Mouse (Mus musculus): Measurements from ENCODE around the gene Zfp597. TPM values are rescaled to one million over a fixed set of nuclear protein-coding genes. Genes with fewer than 3 reads are reported as not detected.
A peak's percentile ranks its signal among the peaks of the same experiment; 100 is the strongest.
"Not testable (repeated sequence)": the region's sequence is repeated elsewhere in the genome, so short reads cannot be mapped to it uniquely, and the experiment has no call there.

The Zfp597 gene
- polyA plus RNA-seq, 1 experiment, result 19.2 TPM

DNA sequence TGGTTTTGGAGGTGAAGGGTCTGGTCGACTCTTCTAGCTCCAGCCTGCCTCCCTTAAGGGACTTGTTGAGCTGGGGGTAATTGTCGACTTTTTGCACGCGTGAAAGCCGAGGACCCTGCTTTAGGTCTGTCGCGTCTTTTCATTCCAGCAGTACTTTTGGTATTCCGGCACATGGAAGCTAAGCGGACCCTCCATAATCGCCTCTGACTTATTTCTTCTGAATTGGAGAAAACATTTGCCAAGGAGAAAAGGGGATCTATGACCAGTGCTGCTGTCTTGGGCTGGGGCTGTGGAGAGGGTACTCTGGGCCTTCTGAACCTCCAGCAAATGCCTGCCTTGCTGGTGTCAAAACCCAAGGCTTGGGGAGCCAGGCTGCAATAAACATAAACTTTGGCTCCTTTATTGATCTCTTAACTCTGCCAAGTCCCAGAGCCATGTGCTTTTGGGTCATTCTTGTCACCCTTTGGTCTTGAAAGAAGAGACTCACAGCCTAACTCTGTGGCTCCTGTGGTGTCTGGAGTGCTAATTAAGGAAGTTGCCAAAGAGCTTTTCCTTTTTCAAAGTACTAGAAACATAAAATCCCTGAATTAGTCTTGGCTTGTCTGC lies 807 bp upstream of the Zfp597 start:
- WGBS, result under 1% methylated on average over 10 of the region's 10 CpGs
- Histone ChIP-seq H3K4me3 (replicated peaks; ENCODE audit: control insufficient read depth, low read depth, low read length) (peak overlapping the region; percentile 88), H3K4me1 (ENCODE audit: control insufficient read depth, insufficient read depth, low read length) (peaks cover 1% of the 10 kb centered on the region; the same call in 1 of the 2 replicates), H3K27ac (ENCODE audit: control insufficient read depth, insufficient read depth, low read depth, low read length, poor library complexity) (peak overlapping the region; percentile 98)
- TF ChIP-seq CTCF (IDR thresholded peaks at IDR 0.05; ENCODE audit: control insufficient read depth, insufficient read depth, low read length), result no peak
- TF ChIP-seq POLR2A (IDR thresholded peaks at IDR 0.05; ENCODE audit: borderline replicate concordance, control insufficient read depth, low read depth, low read length), result no peak

DNA sequence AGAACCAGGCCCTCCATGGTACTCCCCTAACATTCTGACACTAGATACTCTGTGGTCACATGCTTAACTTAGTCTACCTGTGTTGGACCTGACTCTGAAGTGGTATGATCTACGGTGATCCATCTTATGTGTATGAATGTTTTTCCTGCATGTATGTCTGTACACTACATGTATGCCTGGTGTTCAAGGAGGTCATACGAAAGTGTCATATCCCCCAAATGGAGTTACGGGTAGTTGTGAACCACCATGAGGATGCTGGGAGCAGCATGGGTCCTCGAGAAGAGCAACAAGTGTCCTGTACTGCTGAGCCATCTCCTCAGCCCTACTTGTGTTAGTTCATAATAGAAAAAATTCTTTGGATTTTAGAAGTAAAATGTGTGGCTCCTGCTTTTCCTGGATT lies 8.0 kb downstream of the Zfp597 start:
- no peak overlapping the region for H3K27ac ChIP-seq (ENCODE audit: control insufficient read depth, insufficient read depth, low read depth, low read length, poor library complexity)
- TF ChIP-seq CTCF (IDR thresholded peaks at IDR 0.05; ENCODE audit: control insufficient read depth, insufficient read depth, low read length), result no peak
- TF ChIP-seq POLR2A (IDR thresholded peaks at IDR 0.05; ENCODE audit: borderline replicate concordance, control insufficient read depth, low read depth, low read length), result no peak
- H3K4me3 ChIP-seq (replicated peaks; ENCODE audit: control insufficient read depth, low read depth, low read length), result no peak overlapping the region
- WGBS, result 94% methylated on average over 4 of the region's 4 CpGs
- no peaks in the 10 kb centered on the region for H3K4me1 ChIP-seq (ENCODE audit: control insufficient read depth, insufficient read depth, low read length)

DNA sequence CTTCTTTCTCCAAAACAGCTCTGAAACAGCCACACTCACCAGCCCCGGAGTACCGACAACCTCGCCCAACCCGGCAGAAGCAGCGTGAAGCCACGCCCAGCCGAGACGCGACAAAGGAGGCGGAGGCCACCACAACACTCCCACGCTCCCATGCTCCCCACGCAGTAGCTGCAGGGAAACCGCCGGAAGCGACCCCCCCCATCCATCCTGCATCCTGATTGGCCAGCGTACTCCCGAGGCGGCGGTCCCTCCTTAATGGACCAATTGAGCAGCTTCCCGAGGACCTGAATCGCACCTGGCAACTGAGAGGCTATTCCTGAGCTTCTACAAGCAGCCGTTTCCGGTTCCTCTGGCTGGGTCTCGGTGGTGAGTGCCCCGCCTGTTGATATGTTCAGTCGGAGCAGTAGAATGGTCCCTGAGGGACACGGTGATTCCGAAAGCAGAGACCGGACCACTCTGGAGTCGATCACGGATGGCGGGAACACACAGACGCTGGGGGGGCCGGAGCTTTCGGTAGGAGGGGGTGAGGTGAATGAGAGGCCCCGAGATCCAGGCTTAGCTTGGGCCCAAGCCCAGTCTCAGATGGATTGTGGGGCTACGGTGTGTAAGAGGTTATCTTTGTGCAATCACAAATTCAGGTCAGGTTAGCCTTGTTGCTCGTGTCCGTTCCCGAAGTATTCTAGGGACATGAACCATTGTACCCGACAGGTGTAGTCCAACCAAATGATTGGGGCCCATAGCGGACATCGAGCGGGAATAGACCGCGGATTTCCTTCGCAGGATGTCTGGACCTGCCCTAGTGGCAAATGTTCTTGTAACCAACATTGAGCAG lies 11.9 kb downstream of the Zfp597 start, which contains the start of gene Naa60:
Naa60 (plus strand) TSS at position 160 of the 832 bp plus-strand sequence.
- TF ChIP-seq CTCF (IDR thresholded peaks at IDR 0.05; ENCODE audit: control insufficient read depth, insufficient read depth, low read length), result no peak
- no peak; the same call in 1 of the 2 replicates for TF ChIP-seq POLR2A (IDR thresholded peaks at IDR 0.05; ENCODE audit: borderline replicate concordance, control insufficient read depth, low read depth, low read length)
- Histone ChIP-seq H3K4me3 (replicated peaks; ENCODE audit: control insufficient read depth, low read depth, low read length) (peak within 1 kb of the TSS; percentile 88), H3K4me1 (ENCODE audit: control insufficient read depth, insufficient read depth, low read length) (no peaks in the 10 kb centered on the region; the same call in 1 of the 2 replicates), H3K27ac (ENCODE audit: control insufficient read depth, insufficient read depth, low read depth, low read length, poor library complexity) (peak within 1 kb of the TSS; percentile 73)
- 3% methylated on average over 47 of the region's 47 CpGs for WGBS

DNA sequence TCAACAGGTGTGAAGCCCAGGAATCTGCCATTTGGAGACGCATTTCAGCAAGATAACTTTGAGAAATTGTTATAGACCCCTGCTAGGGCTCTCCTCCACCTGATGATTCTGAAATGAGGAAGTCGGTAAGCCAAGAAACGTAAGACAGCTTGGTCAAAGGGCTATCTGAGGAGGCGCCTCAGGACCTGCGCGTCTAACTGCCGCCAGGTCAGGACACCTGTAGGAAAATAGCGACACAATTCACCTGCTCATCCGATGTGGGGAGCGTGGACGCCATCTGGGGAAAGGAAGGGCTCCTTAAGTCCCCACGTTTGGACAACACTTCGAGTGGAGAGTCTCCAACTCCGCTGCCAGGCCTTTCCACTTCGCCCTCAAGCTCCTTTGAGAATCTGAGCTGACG lies 12.5 kb downstream of the Zfp597 start:
- peak overlapping the region; percentile 88 for H3K4me3 ChIP-seq (replicated peaks; ENCODE audit: control insufficient read depth, low read depth, low read length)
- H3K27ac ChIP-seq (ENCODE audit: control insufficient read depth, insufficient read depth, low read depth, low read length, poor library complexity), result peak overlapping the region; percentile 73
- WGBS, result 1% methylated on average over 16 of the region's 16 CpGs
- no peaks in the 10 kb centered on the region; the same call in 1 of the 2 replicates for H3K4me1 ChIP-seq (ENCODE audit: control insufficient read depth, insufficient read depth, low read length)
- TF ChIP-seq POLR2A (IDR thresholded peaks at IDR 0.05; ENCODE audit: borderline replicate concordance, control insufficient read depth, low read depth, low read length) (no peak), CTCF (IDR thresholded peaks at IDR 0.05; ENCODE audit: control insufficient read depth, insufficient read depth, low read length) (no peak)

DNA sequence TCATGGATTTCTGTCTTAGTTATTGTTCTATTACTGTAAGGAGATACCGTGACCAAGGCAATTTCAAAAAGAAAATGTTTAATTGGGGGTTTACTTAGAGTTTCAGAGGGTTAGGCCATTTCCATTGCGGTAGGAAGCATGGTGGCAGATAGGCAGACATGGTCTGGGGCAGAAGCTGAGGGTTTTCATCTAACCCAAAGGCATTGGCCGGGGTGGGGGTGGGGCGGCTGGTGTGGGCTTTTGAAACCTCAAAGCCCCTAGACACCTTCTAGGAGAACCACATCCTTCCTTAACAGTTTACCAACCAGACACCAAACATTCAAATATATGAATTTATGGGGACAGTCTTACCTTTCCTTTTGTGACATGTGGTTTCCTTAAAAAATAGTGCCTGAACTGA lies 25.1 kb downstream of the Zfp597 start:
- Histone ChIP-seq H3K4me3 (replicated peaks; ENCODE audit: control insufficient read depth, low read depth, low read length) (no peak overlapping the region), H3K27ac (ENCODE audit: control insufficient read depth, insufficient read depth, low read depth, low read length, poor library complexity) (no peak overlapping the region), H3K4me1 (ENCODE audit: control insufficient read depth, insufficient read depth, low read length) (no peaks in the 10 kb centered on the region)
- 35% methylated on average over 4 of the region's 4 CpGs for WGBS
- no peak for TF ChIP-seq POLR2A (IDR thresholded peaks at IDR 0.05; ENCODE audit: borderline replicate concordance, control insufficient read depth, low read depth, low read length)
- no peak for TF ChIP-seq CTCF (IDR thresholded peaks at IDR 0.05; ENCODE audit: control insufficient read depth, insufficient read depth, low read length)

DNA sequence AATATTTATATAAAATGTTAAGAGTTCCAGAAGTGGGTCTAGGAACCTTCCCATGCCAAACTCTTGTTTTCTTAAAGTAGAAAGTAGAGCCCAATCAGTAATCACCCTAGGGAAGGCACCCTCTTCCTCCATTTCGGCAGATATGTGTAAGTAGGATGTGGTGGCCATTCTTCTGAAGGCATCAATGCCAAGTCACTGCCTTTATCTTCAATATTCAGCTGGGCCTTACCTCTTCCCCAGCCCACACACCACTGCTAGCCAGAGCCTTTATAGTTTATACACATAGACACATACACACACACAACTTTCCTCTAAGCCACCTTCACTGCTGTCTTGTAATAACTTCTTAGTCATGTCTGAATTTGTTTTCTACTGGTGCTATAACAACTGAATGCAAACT lies 28.6 kb downstream of the Zfp597 start:
- Histone ChIP-seq H3K4me1 (ENCODE audit: control insufficient read depth, insufficient read depth, low read length) (no peaks in the 10 kb centered on the region), H3K4me3 (replicated peaks; ENCODE audit: control insufficient read depth, low read depth, low read length) (no peak overlapping the region), H3K27ac (ENCODE audit: control insufficient read depth, insufficient read depth, low read depth, low read length, poor library complexity) (no peak overlapping the region)
- 41% methylated on average over 1 of the region's 1 CpGs for WGBS
- TF ChIP-seq POLR2A (IDR thresholded peaks at IDR 0.05; ENCODE audit: borderline replicate concordance, control insufficient read depth, low read depth, low read length) (no peak), CTCF (IDR thresholded peaks at IDR 0.05; ENCODE audit: control insufficient read depth, insufficient read depth, low read length) (no peak)

DNA sequence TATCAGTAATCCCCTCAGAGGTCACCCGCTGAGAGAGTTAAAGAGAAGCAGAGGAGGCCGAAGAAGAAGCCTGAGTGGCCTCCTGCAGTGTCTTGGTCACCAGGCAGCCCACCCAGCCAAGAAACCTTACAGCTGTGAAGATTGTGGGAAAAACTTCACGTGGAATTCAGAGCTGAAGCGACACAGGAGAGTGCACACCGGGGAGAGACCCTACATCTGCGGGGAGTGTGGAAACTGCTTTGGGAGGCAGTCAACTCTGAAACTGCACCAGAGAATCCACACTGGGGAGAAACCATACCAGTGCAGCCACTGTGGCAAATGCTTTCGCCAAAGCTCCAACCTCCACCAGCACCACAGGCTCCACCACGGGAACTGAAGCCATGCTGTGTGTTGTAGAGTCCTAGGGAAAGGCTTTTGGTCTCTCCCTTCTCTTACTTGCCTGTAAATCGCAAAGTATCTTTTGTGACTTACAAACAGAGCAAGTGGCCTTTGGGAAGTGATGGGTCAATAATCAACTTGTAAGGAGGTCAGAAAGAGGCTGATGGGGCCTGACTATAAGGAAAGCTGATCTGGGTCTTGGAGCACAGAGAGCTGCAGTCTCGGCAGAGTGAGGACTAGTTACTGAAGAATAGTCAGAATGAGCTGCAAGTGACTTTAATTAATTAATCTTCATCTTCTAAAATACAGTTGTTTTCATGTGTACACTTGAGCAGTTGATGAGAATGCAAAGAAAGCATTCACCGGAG lies 29.8 kb downstream of the Zfp597 start:
- TF ChIP-seq CTCF (IDR thresholded peaks at IDR 0.05; ENCODE audit: control insufficient read depth, insufficient read depth, low read length), result no peak
- no peak for TF ChIP-seq POLR2A (IDR thresholded peaks at IDR 0.05; ENCODE audit: borderline replicate concordance, control insufficient read depth, low read depth, low read length)
- H3K4me1 ChIP-seq (ENCODE audit: control insufficient read depth, insufficient read depth, low read length), result no peaks in the 10 kb centered on the region
- H3K4me3 ChIP-seq (replicated peaks; ENCODE audit: control insufficient read depth, low read depth, low read length), result no peak overlapping the region
- 87% methylated on average over 11 of the region's 11 CpGs for WGBS
- no peak overlapping the region for H3K27ac ChIP-seq (ENCODE audit: control insufficient read depth, insufficient read depth, low read depth, low read length, poor library complexity)

DNA sequence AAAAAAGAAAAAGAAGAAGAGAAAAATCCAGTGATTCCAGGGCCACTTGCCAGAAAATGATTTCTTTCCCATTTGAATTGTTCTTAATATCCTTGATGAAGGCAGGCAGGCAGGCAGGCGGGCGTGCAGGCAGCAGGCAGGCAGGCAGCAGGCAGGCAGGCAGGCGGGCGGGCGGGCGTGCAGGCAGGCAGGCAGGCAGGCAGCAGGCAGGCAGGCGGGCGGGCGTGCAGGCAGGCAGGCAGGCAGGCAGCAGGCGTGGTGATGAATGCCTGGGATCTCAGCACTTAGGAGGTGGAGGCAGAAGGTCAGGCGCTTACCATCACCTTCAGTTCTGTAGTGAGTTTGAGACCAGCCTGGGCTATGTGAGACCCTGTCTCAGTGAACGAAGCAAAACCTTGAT lies 31.8 kb downstream of the Zfp597 start:
- no peak overlapping the region for H3K4me3 ChIP-seq (replicated peaks; ENCODE audit: control insufficient read depth, low read depth, low read length)
- 89% methylated on average over 12 of the region's 12 CpGs for WGBS
- no peak for TF ChIP-seq POLR2A (IDR thresholded peaks at IDR 0.05; ENCODE audit: borderline replicate concordance, control insufficient read depth, low read depth, low read length)
- no peak for TF ChIP-seq CTCF (IDR thresholded peaks at IDR 0.05; ENCODE audit: control insufficient read depth, insufficient read depth, low read length)
- no peaks in the 10 kb centered on the region for H3K4me1 ChIP-seq (ENCODE audit: control insufficient read depth, insufficient read depth, low read length)
- no peak overlapping the region for H3K27ac ChIP-seq (ENCODE audit: control insufficient read depth, insufficient read depth, low read depth, low read length, poor library complexity)

DNA sequence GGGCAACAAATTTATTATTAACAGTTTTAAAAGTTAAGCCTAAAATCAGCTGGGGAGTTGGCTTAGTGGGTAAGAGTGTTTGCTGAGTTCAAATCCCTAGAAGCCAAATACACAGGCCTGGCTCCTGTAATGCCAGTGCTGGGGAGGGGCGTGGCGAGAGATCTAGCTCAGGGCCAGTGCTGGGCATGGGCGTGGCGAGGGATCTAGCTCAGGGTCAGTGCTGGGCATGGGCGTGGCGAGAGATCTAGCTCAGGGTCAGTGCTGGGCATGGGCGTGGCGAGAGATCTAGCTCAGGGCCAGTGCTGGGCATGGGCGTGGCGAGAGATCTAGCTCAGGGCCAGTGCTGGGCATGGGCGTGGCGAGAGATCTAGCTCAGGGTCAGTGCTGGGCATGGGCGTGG lies 33.1 kb downstream of the Zfp597 start:
- H3K4me3 ChIP-seq (replicated peaks; ENCODE audit: control insufficient read depth, low read depth, low read length); H3K27ac ChIP-seq (ENCODE audit: control insufficient read depth, insufficient read depth, low read depth, low read length, poor library complexity); H3K4me1 ChIP-seq (ENCODE audit: control insufficient read depth, insufficient read depth, low read length): not testable (repeated sequence)
- 88% methylated on average over 13 of the region's 13 CpGs for WGBS
